Mouse (Mus musculus) ZHBTc4 (cell line): ENCODE measurements around the gene Grik4.

Source experiments
- DNase-seq: peaks from one replicate; pipeline ENCODE4 v3.0.0-alpha.2; 2011; ENCODE audit warnings: low read depth, low spot score

Grik4 gene

GRCm38 (mm10) chr9:42674017-42674412, 270.3 kb downstream of the Grik4 start:
- no peak for DNase-seq

- DNase-seq = no peak
These were observed 270.8 kb downstream of the Grik4 start for GRCm38 (mm10) chr9:42673385-42674016.

- DNase-seq = no peak
These were observed 271.3 kb downstream of the Grik4 start for GRCm38 (mm10) chr9:42672982-42673381.

GRCm38 (mm10) chr9:42670619-42671018, 273.7 kb downstream of the Grik4 start:
- no peak for DNase-seq

GRCm38 (mm10) chr9:42661481-42661880, 282.8 kb downstream of the Grik4 start:
- DNase-seq = peak; percentile 66

- peak; percentile 80 for DNase-seq
These were observed 291.5 kb downstream of the Grik4 start for GRCm38 (mm10) chr9:42652756-42653155.

- no peak for DNase-seq
These were observed 292.0 kb downstream of the Grik4 start for GRCm38 (mm10) chr9:42652309-42652708.

GRCm38 (mm10) chr9:42649872-42650271, 294.4 kb downstream of the Grik4 start:
- no peak for DNase-seq

GRCm38 (mm10) chr9:42648051-42648450, 296.2 kb downstream of the Grik4 start:
- peak; percentile 56 for DNase-seq

GRCm38 (mm10) chr9:42647596-42647995, 296.7 kb downstream of the Grik4 start:
- peak; percentile 32 for DNase-seq

GRCm38 (mm10) chr9:42646821-42647220, 297.5 kb downstream of the Grik4 start:
- no peak for DNase-seq

GRCm38 (mm10) chr9:42645161-42645560, 299.1 kb downstream of the Grik4 start:
- DNase-seq = no peak

- DNase-seq = no peak
These were observed 301.5 kb downstream of the Grik4 start for GRCm38 (mm10) chr9:42642821-42643220.

GRCm38 (mm10) chr9:42641550-42642117, 302.7 kb downstream of the Grik4 start:
- no peak for DNase-seq

- no peak for DNase-seq
These were observed 307.8 kb downstream of the Grik4 start for GRCm38 (mm10) chr9:42636446-42636845.

- DNase-seq = no peak
These were observed 312.8 kb downstream of the Grik4 start for GRCm38 (mm10) chr9:42631479-42631878.

GRCm38 (mm10) chr9:42627634-42628033, 316.7 kb downstream of the Grik4 start:
- no peak for DNase-seq

GRCm38 (mm10) chr9:42627146-42627545, 317.1 kb downstream of the Grik4 start:
- no peak for DNase-seq

- no peak for DNase-seq
These were observed 318.0 kb downstream of the Grik4 start for GRCm38 (mm10) chr9:42626226-42626775.

GRCm38 (mm10) chr9:42614409-42614808, 329.9 kb downstream of the Grik4 start:
- DNase-seq = no peak

- no peak for DNase-seq
These were observed 330.5 kb downstream of the Grik4 start for GRCm38 (mm10) chr9:42613827-42614226.

GRCm38 (mm10) chr9:42612482-42612991, 331.8 kb downstream of the Grik4 start:
- no peak for DNase-seq

- DNase-seq = no peak
These were observed 342.8 kb downstream of the Grik4 start for GRCm38 (mm10) chr9:42601445-42601844.
